Mouse (Mus musculus): ENCODE measurements at regions not wholly inside any gene's neighbourhood (a gene's known extent, or its start where the extent isn't known, plus 50 kb on each side); places are given as distances from the start of the nearest gene placed in this dataset.

- no peak for DNase-seq
These were observed 361.5 kb upstream of the Npvf start for GRCm38 (mm10) chr6:51015735-51016134.

- DNase-seq, result peak in 1 of 2 experiments; percentile 8
These were observed 362.3 kb upstream of the Npvf start for GRCm38 (mm10) chr6:51016441-51017070.

- no peak for DNase-seq
These were observed 363.2 kb upstream of the Npvf start for GRCm38 (mm10) chr6:51017260-51017999.

GRCm38 (mm10) chr6:51021206-51021605 lies 367.0 kb upstream of the Npvf start:
- DNase-seq, result no peak

GRCm38 (mm10) chr6:51023361-51023760 lies 369.1 kb upstream of the Npvf start:
- DNase-seq, result no peak

- no peak for DNase-seq
These were observed 370.5 kb upstream of the Npvf start for GRCm38 (mm10) chr6:51024756-51025155.

DNA sequence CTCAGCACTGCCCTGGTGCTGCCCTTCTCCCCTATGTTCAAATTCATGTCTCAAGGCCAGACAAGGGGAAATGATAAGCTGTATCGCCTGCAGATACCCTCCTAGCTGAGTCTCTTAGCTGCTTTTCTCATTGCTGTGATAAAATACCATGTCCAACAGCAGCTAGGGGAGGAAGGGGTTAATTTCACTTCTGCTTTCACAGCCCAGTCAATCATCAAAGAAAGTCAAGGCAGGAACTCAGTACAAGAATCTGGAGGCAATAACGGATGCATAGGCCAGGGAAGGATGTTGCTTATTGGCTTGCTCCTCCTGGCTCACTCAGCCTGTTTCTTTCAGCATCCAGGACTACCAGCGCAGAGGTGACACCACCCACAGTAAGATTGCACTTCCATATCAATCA lies 371.2 kb upstream of the Npvf start:
- DNase-seq, result no peak

DNA sequence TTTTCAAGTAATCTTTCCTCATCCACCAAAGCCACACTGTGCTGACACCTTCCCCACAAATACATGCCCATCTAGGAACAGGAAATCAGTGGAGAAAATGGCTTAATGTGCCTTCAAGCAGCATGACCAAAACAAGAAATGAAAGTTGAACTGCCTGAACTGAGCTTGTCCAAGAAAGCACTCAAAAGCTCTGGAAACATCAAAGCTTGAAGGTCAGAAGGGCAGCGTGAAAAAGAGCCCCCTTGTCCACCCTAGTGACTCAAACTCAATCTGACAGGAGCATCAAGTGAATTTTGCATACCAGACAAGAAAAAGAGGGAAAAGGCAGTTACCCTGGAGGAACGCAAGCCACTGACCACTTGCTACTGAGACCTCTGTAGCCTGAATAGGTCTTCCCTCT lies 373.1 kb upstream of the Npvf start:
- no peak for DNase-seq

DNA sequence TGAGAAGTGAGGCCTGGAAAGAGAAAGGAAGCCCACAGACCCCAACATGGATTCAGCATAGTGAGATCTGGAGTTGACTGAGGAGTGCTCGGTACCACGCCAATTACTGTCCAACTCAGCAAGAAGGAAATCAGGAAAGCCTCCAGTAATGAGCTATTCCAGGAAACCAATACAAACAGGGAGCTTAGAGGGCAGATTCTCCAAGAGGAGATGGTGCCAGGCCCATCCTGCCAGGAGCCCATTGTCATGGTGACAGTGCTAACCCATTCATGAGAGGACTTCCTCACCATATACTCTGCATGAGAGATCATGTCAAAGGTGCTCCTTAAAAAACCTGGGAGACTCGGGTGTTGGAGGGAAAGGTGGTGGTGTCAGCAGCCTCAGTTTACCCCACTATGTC lies 375.3 kb upstream of the Npvf start:
- no peak for DNase-seq

DNA sequence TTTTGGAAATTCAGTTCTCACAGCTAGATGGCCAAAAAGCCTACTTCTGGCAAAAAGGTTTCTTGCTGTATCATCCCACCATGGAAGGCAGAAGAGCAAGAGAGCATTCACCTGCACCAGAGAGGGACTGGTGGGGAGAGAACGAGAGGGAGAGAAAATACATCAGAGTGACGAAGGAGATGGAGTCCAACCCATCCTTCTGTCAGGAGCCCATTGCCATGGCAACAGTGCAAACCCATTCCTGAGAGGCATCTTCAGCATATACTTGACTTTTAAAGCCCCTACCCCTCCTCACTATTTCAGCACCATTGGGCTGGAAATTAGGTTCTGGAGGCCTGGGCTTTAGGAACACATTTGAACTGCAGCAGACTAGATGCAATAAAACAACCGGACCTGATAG lies 375.7 kb upstream of the Npvf start:
- DNase-seq, result no peak

GRCm38 (mm10) chr6:51033835-51034234 lies 379.6 kb upstream of the Npvf start:
- no peak for DNase-seq

GRCm38 (mm10) chr6:51036074-51036473 lies 381.8 kb upstream of the Npvf start:
- no peak for DNase-seq

- no peak for DNase-seq
These were observed 382.3 kb upstream of the Npvf start for GRCm38 (mm10) chr6:51036553-51036952.

DNA sequence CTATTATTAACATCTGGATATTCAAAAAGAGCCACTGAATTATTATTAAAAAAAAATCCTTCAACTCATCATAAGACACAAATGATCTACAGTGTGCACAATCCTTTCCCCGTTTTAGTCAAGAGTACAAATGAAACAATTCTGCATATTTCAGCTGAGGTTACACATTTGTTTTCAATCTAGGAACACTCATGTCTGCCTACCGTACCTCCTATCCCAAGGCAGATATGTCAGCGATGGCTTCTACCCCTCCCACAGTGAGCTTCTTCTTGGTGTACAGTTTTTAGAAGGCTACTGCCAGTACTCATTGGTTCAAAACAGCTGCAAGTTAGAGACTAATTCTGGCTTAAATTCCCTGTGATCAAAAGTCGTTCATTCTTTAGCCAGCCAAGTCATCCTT lies 382.7 kb upstream of the Npvf start:
- DNase-seq, result no peak

- no peak for DNase-seq
These were observed 385.4 kb upstream of the Npvf start for GRCm38 (mm10) chr6:51039486-51040180.

- DNase-seq, result no peak
These were observed 388.5 kb upstream of the Nfe2l3 start for GRCm38 (mm10) chr6:51043970-51044369.

GRCm38 (mm10) chr6:51044873-51045272 lies 387.6 kb upstream of the Nfe2l3 start:
- DNase-seq, result no peak

- DNase-seq, result no peak
These were observed 380.0 kb upstream of the Nfe2l3 start for GRCm38 (mm10) chr6:51052451-51052921.

GRCm38 (mm10) chr6:51057229-51057628 lies 375.2 kb upstream of the Nfe2l3 start:
- DNase-seq, result peak in 1 of 2 experiments; percentile 7

DNA sequence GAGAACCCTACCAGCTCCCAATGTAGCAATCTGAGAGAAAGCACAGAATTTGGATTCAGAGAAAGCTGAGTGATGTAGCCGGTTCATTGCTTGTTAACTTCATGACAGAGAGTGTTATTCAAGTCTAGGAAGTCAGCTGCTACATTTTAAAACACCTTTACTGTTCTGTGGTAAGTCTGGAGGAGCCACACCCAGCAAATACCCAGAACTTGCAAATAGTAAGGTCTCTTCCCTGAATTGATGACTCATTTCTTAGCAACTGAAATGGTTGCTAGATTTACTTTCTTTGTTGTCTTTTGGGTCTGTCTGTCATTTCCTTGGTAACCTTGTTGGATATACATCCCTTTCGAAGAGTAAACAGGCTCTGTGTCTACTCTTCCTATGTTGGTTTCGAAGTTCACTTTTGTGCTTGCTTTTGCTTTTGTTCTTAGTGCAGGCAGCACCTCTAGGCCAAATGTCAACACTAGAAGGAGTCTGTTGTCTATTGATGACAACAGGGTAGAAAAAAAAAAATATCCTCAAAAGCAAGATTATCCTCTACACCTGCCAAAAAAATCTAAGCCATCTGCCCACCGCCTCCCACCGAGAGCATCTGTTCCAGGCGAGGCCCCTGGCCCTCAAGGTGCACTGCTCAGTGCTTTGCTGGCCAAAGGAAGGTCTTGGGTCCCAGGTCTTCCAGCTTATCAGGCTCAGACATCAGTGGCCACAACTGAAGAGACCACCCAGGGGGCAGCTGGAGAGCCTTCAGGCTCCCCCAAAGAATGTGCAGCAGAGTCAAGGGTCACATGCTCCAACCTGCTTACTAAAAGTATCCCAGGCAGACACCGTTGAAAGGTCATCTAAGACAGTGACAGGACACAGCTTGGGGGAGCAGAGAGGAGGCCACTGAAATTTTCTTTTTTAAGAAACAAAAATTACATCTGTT lies 372.3 kb upstream of the Nfe2l3 start:
- no peak for DNase-seq

DNA sequence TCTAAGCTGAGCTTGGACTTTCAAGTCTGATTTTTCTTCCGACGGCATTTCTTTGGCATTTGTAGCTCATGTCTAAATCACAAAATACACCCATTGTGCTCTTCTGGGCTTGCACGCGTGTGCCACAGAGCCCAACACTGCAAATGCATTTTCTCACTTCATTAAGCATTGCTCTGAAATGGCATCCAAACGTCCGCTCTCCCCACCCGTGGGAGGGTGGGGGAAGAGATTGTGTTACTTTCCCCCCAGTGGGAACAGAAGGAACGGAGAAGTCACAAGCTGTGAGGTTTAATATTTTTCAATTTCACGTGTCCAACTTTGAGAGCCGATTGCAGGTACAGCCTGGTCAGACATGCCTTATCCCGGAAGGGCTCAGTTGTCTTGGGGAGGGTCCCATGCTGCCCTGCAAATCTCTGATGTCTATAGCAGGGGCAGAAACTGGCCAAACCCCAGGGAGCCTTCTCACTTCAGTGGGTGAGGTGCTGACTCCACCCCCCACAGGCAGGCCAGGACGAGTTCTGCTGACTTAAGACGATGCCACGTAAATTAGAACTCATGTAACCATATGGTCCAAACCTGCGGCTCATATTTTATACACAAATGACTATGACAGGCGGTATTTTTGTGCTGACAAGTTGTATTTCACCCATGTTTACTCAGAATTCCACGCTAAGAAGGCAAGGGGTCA lies 371.5 kb upstream of the Nfe2l3 start:
- no peak for DNase-seq

DNA sequence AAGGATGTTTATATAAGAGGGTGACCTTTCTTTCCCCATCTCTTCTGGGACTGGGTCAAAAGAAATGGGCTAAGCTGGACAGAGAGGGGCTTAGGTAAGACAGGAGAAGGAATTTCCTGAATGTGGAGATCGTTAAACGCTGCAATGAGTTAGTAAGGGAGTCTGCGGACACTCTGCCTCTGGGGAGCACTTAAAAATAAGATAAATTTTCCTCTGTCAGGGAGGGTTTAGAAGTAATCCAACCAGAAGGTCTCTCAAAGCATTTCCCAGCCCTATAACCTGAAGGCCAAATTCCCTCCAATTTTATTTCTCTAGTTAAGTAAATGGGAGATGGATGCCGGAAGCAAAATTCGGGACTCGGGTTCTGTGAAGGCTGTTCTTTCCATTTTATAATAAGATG lies 367.3 kb upstream of the Nfe2l3 start:
- DNase-seq, result no peak

All from cerebellum, postnatal 36 days (tissue).